Mouse (Mus musculus): ENCODE data around the gene Mrps16. TPM values are rescaled to one million over a fixed set of nuclear protein-coding genes. Genes with fewer than 3 reads are reported as not detected.
A peak's percentile ranks its signal among the peaks of the same experiment; 100 is the strongest.

Mrps16 gene
- polyA plus RNA-seq, 1 experiment from 2014 or later = 100 TPM

- Histone ChIP-seq H3K36me3 (ENCODE audit: control insufficient read depth, insufficient read depth, low read length) (no peaks in the 10 kb centered on the region), H3K27ac (ENCODE audit: low read length) (no peak overlapping the region), H3K9ac (ENCODE audit: low read depth, low read length) (no peak overlapping the region), H3K4me3 (ENCODE audit: low read length) (no peak overlapping the region), H3K4me2 (ENCODE audit: low read depth, low read length) (no peak overlapping the region), H3K9me3 (ENCODE audit: control insufficient read depth, low read length) (no peaks in the 10 kb centered on the region), H3K4me1 (ENCODE audit: control insufficient read depth, insufficient read depth, low read length) (peaks cover 3% of the 10 kb centered on the region; the same call in 1 of the 2 replicates), H3K27me3 (replicated peaks; ENCODE audit: control insufficient read depth, insufficient read depth, low read length) (no peaks in the 10 kb centered on the region)
- 38% methylated on average over 4 of the region's 4 CpGs for WGBS
- no peak for ATAC-seq
Observed at GRCm38 (mm10) chr14:20398864-20399263, 5.4 kb upstream of the Mrps16 start.

- ATAC-seq = no peak
Observed at GRCm38 (mm10) chr14:20397220-20397619, 3.8 kb upstream of the Mrps16 start.

GRCm38 (mm10) chr14:20392326-20392725 is 1.1 kb downstream of the Mrps16 start:
- H3K9me3 ChIP-seq (ENCODE audit: control insufficient read depth, low read length) = no peaks in the 10 kb centered on the region
- no peaks in the 10 kb centered on the region for H3K27me3 ChIP-seq (replicated peaks; ENCODE audit: control insufficient read depth, insufficient read depth, low read length)
- H3K27ac ChIP-seq (ENCODE audit: low read length) = no peak overlapping the region
- H3K4me1 ChIP-seq (ENCODE audit: control insufficient read depth, insufficient read depth, low read length) = peaks cover 17% of the 10 kb centered on the region
- H3K4me3 ChIP-seq (ENCODE audit: low read length) = no peak overlapping the region
- no peaks in the 10 kb centered on the region for H3K36me3 ChIP-seq (ENCODE audit: control insufficient read depth, insufficient read depth, low read length)
- ATAC-seq = no peak
- WGBS = 85% methylated on average over 3 of the region's 4 CpGs
- H3K9ac ChIP-seq (ENCODE audit: low read depth, low read length) = no peak overlapping the region
- peak overlapping the region; percentile 63; the same call in 1 of the 2 replicates for H3K4me2 ChIP-seq (ENCODE audit: low read depth, low read length)

More at GRCm38 (mm10) chr14:20397220-20397619, 3.8 kb upstream of the Mrps16 start:
- Histone ChIP-seq H3K4me1 (ENCODE audit: control insufficient read depth, insufficient read depth, low read length) (peaks cover 5% of the 10 kb centered on the region; the same call in 1 of the 2 replicates), H3K4me3 (ENCODE audit: low read length) (no peak overlapping the region), H3K4me2 (ENCODE audit: low read depth, low read length) (no peak overlapping the region), H3K9me3 (ENCODE audit: control insufficient read depth, low read length) (no peaks in the 10 kb centered on the region), H3K27ac (ENCODE audit: low read length) (no peak overlapping the region), H3K36me3 (ENCODE audit: control insufficient read depth, insufficient read depth, low read length) (no peaks in the 10 kb centered on the region), H3K27me3 (replicated peaks; ENCODE audit: control insufficient read depth, insufficient read depth, low read length) (no peaks in the 10 kb centered on the region), H3K9ac (ENCODE audit: low read depth, low read length) (no peak overlapping the region)
- 85% methylated on average over 9 of the region's 9 CpGs for WGBS

- Histone ChIP-seq H3K9me3 (ENCODE audit: control insufficient read depth, low read length) (no peaks in the 10 kb centered on the region), H3K4me1 (ENCODE audit: control insufficient read depth, insufficient read depth, low read length) (peaks cover 25% of the 10 kb centered on the region), H3K4me2 (ENCODE audit: low read depth, low read length) (peak overlapping the region; percentile 60), H3K9ac (ENCODE audit: low read depth, low read length) (no peak overlapping the region), H3K36me3 (ENCODE audit: control insufficient read depth, insufficient read depth, low read length) (no peaks in the 10 kb centered on the region), H3K4me3 (ENCODE audit: low read length) (peak overlapping the region; percentile 62), H3K27ac (ENCODE audit: low read length) (peak overlapping the region; percentile 81), H3K27me3 (replicated peaks; ENCODE audit: control insufficient read depth, insufficient read depth, low read length) (no peaks in the 10 kb centered on the region)
- no peak for ATAC-seq
- WGBS = 82% methylated on average over 8 of the region's 8 CpGs
Observed at GRCm38 (mm10) chr14:20389446-20390079, 3.9 kb downstream of the Mrps16 start.

GRCm38 (mm10) chr14:20388441-20389129 is 4.8 kb downstream of the Mrps16 start, which contains the start of gene Dnajc9:
Gene Dnajc9 (minus strand): TSS chr14:20388910.
- H3K9me3 ChIP-seq (ENCODE audit: control insufficient read depth, low read length) = no peaks in the 10 kb centered on the region
- peak within 1 kb of the TSS; percentile 81 for H3K27ac ChIP-seq (ENCODE audit: low read length)
- no peaks in the 10 kb centered on the region for H3K27me3 ChIP-seq (replicated peaks; ENCODE audit: control insufficient read depth, insufficient read depth, low read length)
- peak; percentile 71 for ATAC-seq
- H3K36me3 ChIP-seq (ENCODE audit: control insufficient read depth, insufficient read depth, low read length) = no peaks in the 10 kb centered on the region
- peak within 1 kb of the TSS; percentile 62 for H3K4me3 ChIP-seq (ENCODE audit: low read length)
- H3K9ac ChIP-seq (ENCODE audit: low read depth, low read length) = peak within 1 kb of the TSS; percentile 70
- H3K4me1 ChIP-seq (ENCODE audit: control insufficient read depth, insufficient read depth, low read length) = peaks cover 21% of the 10 kb centered on the region
- WGBS = under 1% methylated on average over 58 of the region's 59 CpGs
- H3K4me2 ChIP-seq (ENCODE audit: low read depth, low read length) = peak within 1 kb of the TSS; percentile 80

- Histone ChIP-seq H3K27me3 (replicated peaks; ENCODE audit: control insufficient read depth, insufficient read depth, low read length) (no peaks in the 10 kb centered on the region), H3K4me3 (ENCODE audit: low read length) (no peak overlapping the region), H3K4me1 (ENCODE audit: control insufficient read depth, insufficient read depth, low read length) (0 out of 2 replicates have a peak, but pooled peaks cover 5% of the 10 kb centered on the region), H3K36me3 (ENCODE audit: control insufficient read depth, insufficient read depth, low read length) (0 out of 2 replicates have a peak, but pooled peaks cover 4% of the 10 kb centered on the region), H3K27ac (ENCODE audit: low read length) (no peak overlapping the region), H3K9ac (ENCODE audit: low read depth, low read length) (no peak overlapping the region), H3K4me2 (ENCODE audit: low read depth, low read length) (no peak overlapping the region), H3K9me3 (ENCODE audit: control insufficient read depth, low read length) (no peaks in the 10 kb centered on the region)
- no peak for ATAC-seq
- WGBS = 90% methylated on average over 9 of the region's 9 CpGs
Observed at GRCm38 (mm10) chr14:20379753-20380430, 13.5 kb downstream of the Mrps16 start.

- Histone ChIP-seq H3K4me2 (ENCODE audit: low read depth, low read length) (no peak overlapping the region), H3K27me3 (replicated peaks; ENCODE audit: control insufficient read depth, insufficient read depth, low read length) (no peaks in the 10 kb centered on the region), H3K9ac (ENCODE audit: low read depth, low read length) (no peak overlapping the region), H3K4me1 (ENCODE audit: control insufficient read depth, insufficient read depth, low read length) (0 out of 2 replicates have a peak, but pooled peaks cover 5% of the 10 kb centered on the region), H3K9me3 (ENCODE audit: control insufficient read depth, low read length) (no peaks in the 10 kb centered on the region), H3K36me3 (ENCODE audit: control insufficient read depth, insufficient read depth, low read length) (0 out of 2 replicates have a peak, but pooled peaks cover 4% of the 10 kb centered on the region), H3K27ac (ENCODE audit: low read length) (no peak overlapping the region), H3K4me3 (ENCODE audit: low read length) (no peak overlapping the region)
- ATAC-seq = peak; percentile 41; the same call in 1 of the 2 replicates
- WGBS = 74% methylated on average over 5 of the region's 5 CpGs
Observed at GRCm38 (mm10) chr14:20379087-20379640, 14.3 kb downstream of the Mrps16 start.

GRCm38 (mm10) chr14:20378313-20379061 is 14.9 kb downstream of the Mrps16 start:
- Histone ChIP-seq H3K27ac (ENCODE audit: low read length) (no peak overlapping the region; the same call in 1 of the 2 replicates), H3K27me3 (replicated peaks; ENCODE audit: control insufficient read depth, insufficient read depth, low read length) (no peaks in the 10 kb centered on the region), H3K4me2 (ENCODE audit: low read depth, low read length) (no peak overlapping the region), H3K4me3 (ENCODE audit: low read length) (no peak overlapping the region), H3K9me3 (ENCODE audit: control insufficient read depth, low read length) (no peaks in the 10 kb centered on the region), H3K9ac (ENCODE audit: low read depth, low read length) (no peak overlapping the region), H3K4me1 (ENCODE audit: control insufficient read depth, insufficient read depth, low read length) (0 out of 2 replicates have a peak, but pooled peaks cover 5% of the 10 kb centered on the region), H3K36me3 (ENCODE audit: control insufficient read depth, insufficient read depth, low read length) (0 out of 2 replicates have a peak, but pooled peaks cover 4% of the 10 kb centered on the region)
- 37% methylated on average over 13 of the region's 13 CpGs for WGBS
- peak; percentile 84 for ATAC-seq

Measured in intestine, embryonic 16.5 days (tissue).